Mouse (Mus musculus) testis, adult 2 months (tissue): ENCODE data around the gene Stip1. TPM values are rescaled to one million over a fixed set of nuclear protein-coding genes. Genes with fewer than 3 reads are reported as not detected.

Experiments
- H3K27ac ChIP-seq: fragments of 200-500 bp; 2 replicates; pipeline ENCODE4 v1.5.1; 2012; ENCODE audit warnings: low read depth, low read length; ENCODE audit not compliant: control insufficient read depth, insufficient read depth
- H3K27me3 ChIP-seq: fragments of 200-500 bp; 2 replicates; pipeline ENCODE4 v1.6.1; 2012; ENCODE audit warnings: mild to moderate bottlenecking, low read length, moderate library complexity; ENCODE audit not compliant: control insufficient read depth, insufficient read depth
- H3K36me3 ChIP-seq: fragments of 200-500 bp; 2 replicates; pipeline ENCODE4 v1.6.1; 2012; ENCODE audit warnings: mild to moderate bottlenecking, low read length; ENCODE audit not compliant: control insufficient read depth, insufficient read depth
- H3K4me1 ChIP-seq: fragments of 200-500 bp; 2 replicates; pipeline ENCODE4 v1.6.1; 2012; ENCODE audit warnings: low read length; ENCODE audit not compliant: control insufficient read depth, insufficient read depth
- H3K4me3 ChIP-seq: fragments of 200-500 bp; 2 replicates; pipeline ENCODE4 v1.5.1; 2012; ENCODE audit warnings: low read depth, mild to moderate bottlenecking, low read length, moderate library complexity, mixed read lengths; ENCODE audit not compliant: control insufficient read depth
- CTCF ChIP-seq: fragments of 200-500 bp; IDR thresholded peaks from 2 replicates; pipeline ENCODE4 v1.5.1; 2012; ENCODE audit warnings: low read depth, mild to moderate bottlenecking, inconsistent platforms, low read length, moderate library complexity; ENCODE audit not compliant: control insufficient read depth, insufficient read depth, insufficient replicate concordance
- POLR2A ChIP-seq: fragments of 200-500 bp; IDR thresholded peaks from 2 replicates; pipeline ENCODE4 v1.6.1; 2012; ENCODE audit warnings: low read depth, mild to moderate bottlenecking, inconsistent platforms, low read length, moderate library complexity; ENCODE audit not compliant: control insufficient read depth
- polyA plus RNA-seq: library from polyadenylated mRNA; depleted of rRNA; stranded (reverse); fragments of >200 nt; gene quantifications from 2 replicates; pipeline ENCODE4 v1.2.3, GENCODE M21; 2012; rRNA removed

Stip1 gene
- polyA plus RNA-seq, 1 experiment, result 53.1 TPM

- peak within 1 kb of the TSS; percentile 80 for H3K27ac ChIP-seq
- TF ChIP-seq CTCF, result no peak
- TF ChIP-seq POLR2A, result peak; percentile 38; the same call in 1 of the 2 replicates
- peaks cover 31% of the 10 kb centered on the region for H3K4me1 ChIP-seq
- no peaks in the 10 kb centered on the region for H3K27me3 ChIP-seq
- H3K36me3 ChIP-seq, result no peaks in the 10 kb centered on the region
- peak within 1 kb of the TSS; percentile 91 for H3K4me3 ChIP-seq
Measured at GRCm38 (mm10) chr19:6974211-6975205, 65.3 kb downstream of the Stip1 start, which contains the start of gene Ppp1r14b. Gene Ppp1r14b, plus strand, starts transcription at chr19:6974968.

GRCm38 (mm10) chr19:6973581-6974190, 66.1 kb downstream of the Stip1 start:
- H3K27ac ChIP-seq, result no peak overlapping the region
- no peak for TF ChIP-seq CTCF
- TF ChIP-seq POLR2A, result no peak
- peaks cover 29% of the 10 kb centered on the region for H3K4me1 ChIP-seq

GRCm38 (mm10) chr19:6972247-6972917, 67.4 kb downstream of the Stip1 start:
- no peaks in the 10 kb centered on the region for H3K27me3 ChIP-seq
- no peaks in the 10 kb centered on the region for H3K36me3 ChIP-seq
- no peak overlapping the region for H3K27ac ChIP-seq
- peaks cover 31% of the 10 kb centered on the region for H3K4me1 ChIP-seq
- no peak overlapping the region for H3K4me3 ChIP-seq
- TF ChIP-seq CTCF (no peak), POLR2A (no peak)

More at GRCm38 (mm10) chr19:6973581-6974190, 66.1 kb downstream of the Stip1 start:
- Histone ChIP-seq H3K4me3 (peak overlapping the region; percentile 89), H3K27me3 (no peaks in the 10 kb centered on the region), H3K36me3 (no peaks in the 10 kb centered on the region)

GRCm38 (mm10) chr19:6971644-6972043, 68.1 kb downstream of the Stip1 start:
- TF ChIP-seq POLR2A (no peak), CTCF (no peak)
- H3K27me3 ChIP-seq, result no peaks in the 10 kb centered on the region
- peaks cover 31% of the 10 kb centered on the region for H3K4me1 ChIP-seq
- H3K36me3 ChIP-seq, result no peaks in the 10 kb centered on the region
- no peak overlapping the region for H3K4me3 ChIP-seq
- H3K27ac ChIP-seq, result no peak overlapping the region

Other genes starting within 250 kb of the Stip1 start
- 12.5 and 16.4 TPM in 2 replicates for gene Rps6ka4, start 199.3 kb downstream of the Stip1 start, polyA plus RNA-seq
- 33.5 and 39.8 TPM in 2 replicates for gene Ccdc88b, start 181.8 kb downstream of the Stip1 start, polyA plus RNA-seq
- gene Trmt112, start 130.3 kb downstream of the Stip1 start, polyA plus RNA-seq, result 52.9 and 64.6 TPM in 2 replicates
- 120 and 133 TPM in 2 replicates for gene Prdx5, start 129.9 kb downstream of the Stip1 start, polyA plus RNA-seq
- gene Esrra, start 118.2 kb downstream of the Stip1 start, polyA plus RNA-seq, result 13.3 and 16.6 TPM in 2 replicates
- 1,294 and 1,426 TPM in 2 replicates for gene Catsperz, start 114.6 kb downstream of the Stip1 start, polyA plus RNA-seq
- gene Kcnk4, start 105.5 kb downstream of the Stip1 start, polyA plus RNA-seq, result 1.3 and 1.5 TPM in 2 replicates
- 78.8 and 91.6 TPM in 2 replicates for gene Bad, start 98.1 kb downstream of the Stip1 start, polyA plus RNA-seq
- gene Gpr137, start 97.5 kb downstream of the Stip1 start, polyA plus RNA-seq, result 205 and 212 TPM in 2 replicates
- gene Ppp1r14b, start 65.0 kb downstream of the Stip1 start, polyA plus RNA-seq, result 139 and 154 TPM in 2 replicates
- gene Plcb3, start 63.5 kb downstream of the Stip1 start, polyA plus RNA-seq, result 13.9 and 14.6 TPM in 2 replicates
- gene Fkbp2, start 59.5 kb downstream of the Stip1 start, polyA plus RNA-seq, result 28.3 and 29.1 TPM in 2 replicates
- 7.5 and 8.4 TPM in 2 replicates for gene Vegfb, start 52.3 kb downstream of the Stip1 start, polyA plus RNA-seq
- 109 and 123 TPM in 2 replicates for gene Dnajc4, start 47.4 kb downstream of the Stip1 start, polyA plus RNA-seq
- 8.6 and 10.0 TPM in 2 replicates for gene Nudt22, start 43.9 kb downstream of the Stip1 start, polyA plus RNA-seq
- gene Trpt1, start 43.8 kb downstream of the Stip1 start, polyA plus RNA-seq, result 6.6 and 6.7 TPM in 2 replicates
- gene Fermt3, start 20.5 kb downstream of the Stip1 start, polyA plus RNA-seq, result 1.3 and 1.4 TPM in 2 replicates
- gene Macrod1, start 16.8 kb upstream of the Stip1 start, polyA plus RNA-seq, result 39.2 and 47.3 TPM in 2 replicates
- 2.3 and 3.1 TPM in 2 replicates for gene Flrt1, start 65.8 kb upstream of the Stip1 start, polyA plus RNA-seq
- 49.4 and 49.9 TPM in 2 replicates for gene Otub1, start 166.3 kb upstream of the Stip1 start, polyA plus RNA-seq
- 117 and 148 TPM in 2 replicates for gene Cox8a, start 177.6 kb upstream of the Stip1 start, polyA plus RNA-seq
- gene Naa40, start 201.2 kb upstream of the Stip1 start, polyA plus RNA-seq, result 61.5 and 69.3 TPM in 2 replicates
- gene Rcor2, start 227.4 kb upstream of the Stip1 start, polyA plus RNA-seq, result 3.6 and 4.1 TPM in 2 replicates